Mouse (Mus musculus): Measurements from ENCODE around the gene Nbr1. TPM values are rescaled to one million over a fixed set of nuclear protein-coding genes. Genes with fewer than 3 reads are reported as not detected.

Nbr1 gene
- polyA plus RNA-seq (2017; shearing (Covaris generic)): 100 to 1,000 TPM in 1 of 2 experiments, 10 to 100 TPM in 1; 96.3 to 115 TPM

DNA sequence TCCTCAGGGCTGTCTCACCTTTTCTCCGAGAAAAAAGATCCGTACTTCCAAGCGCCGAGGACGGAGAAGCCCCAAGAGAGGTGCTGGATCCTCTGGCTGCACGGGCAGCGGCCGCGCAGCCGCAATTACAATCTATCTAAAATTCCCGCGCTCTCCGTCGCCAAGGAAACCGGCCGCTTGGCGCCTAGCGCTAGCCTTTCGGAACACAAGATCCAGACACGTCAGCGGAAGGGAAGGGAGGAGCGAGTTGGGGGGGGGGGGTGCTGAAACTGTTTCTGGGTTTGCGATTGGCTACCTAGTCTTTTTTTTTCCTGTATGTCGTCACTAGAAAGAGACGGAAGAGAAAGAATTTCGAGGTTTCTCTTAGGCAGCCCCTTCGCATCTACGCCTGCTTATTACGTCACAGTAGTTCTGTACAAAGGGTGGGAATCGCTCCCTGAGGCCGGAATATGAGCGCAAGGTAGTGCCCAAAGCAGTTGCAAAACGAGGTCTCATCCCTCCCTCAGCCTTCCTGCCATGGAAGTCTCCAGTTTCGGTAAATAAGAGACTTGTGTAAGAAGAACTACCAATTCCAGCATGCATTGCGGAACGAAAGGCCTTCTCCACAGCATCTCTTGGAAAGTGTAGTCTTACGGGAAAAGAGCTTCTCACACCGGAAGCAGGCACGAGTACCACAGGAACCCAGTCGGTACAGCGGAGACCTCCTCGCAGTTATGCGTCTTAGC, at the start of gene Nbr1, which contains the start of gene Brca1:
Gene Nbr1, plus strand, starts transcription at position 399 of the 725 bp plus-strand sequence.
Gene Brca1, minus strand, starts transcription at position 205 of the 725 bp plus-strand sequence.

DNA sequence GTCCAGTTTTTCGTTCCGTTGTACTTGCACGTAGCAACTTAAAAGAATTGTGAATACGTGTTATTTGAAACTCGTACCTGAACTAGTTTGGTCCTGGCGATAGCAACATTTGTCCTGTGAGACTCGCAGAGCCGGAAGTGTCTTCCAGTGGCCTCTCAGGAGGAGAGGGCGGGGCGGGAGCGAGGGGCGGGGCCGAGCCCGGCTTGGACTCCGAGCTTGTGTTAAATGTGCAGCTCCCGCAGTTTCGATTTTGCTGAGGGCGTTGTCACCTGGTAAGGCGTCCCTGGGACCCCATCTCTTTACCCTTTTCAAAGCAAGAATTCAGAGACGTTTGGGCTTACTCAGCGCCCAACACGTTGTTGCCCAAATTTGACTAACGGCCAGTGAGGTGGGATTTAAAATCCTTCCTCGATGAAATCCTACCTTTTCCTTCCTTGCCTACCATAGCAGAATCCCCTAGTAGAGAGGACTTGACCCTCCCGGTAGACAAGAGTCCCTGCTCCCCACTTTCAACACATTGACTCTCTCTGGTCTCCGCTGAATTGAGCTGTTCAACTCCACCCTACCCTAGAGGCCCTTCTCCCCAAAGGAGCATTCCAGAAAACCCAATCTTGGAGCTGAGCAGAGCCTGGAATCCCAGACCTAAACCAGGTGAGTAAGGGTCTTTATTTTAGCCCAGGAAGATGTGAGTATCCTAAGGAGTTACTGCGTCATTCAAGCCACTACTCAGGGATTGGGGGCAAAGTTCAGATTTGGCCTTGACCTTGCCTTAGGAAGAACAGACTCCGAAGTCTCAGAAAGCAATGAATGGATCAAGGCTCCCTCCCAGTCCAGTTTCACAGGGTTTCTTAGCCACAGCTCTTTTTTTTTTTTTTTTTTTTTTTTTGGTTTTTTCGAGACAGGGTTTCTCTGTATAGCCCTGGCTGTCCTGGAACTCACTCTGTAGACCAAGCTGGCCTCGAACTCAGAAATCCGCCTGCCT, 30.4 kb downstream of the Nbr1 start, which contains the start of gene Tmem106a:
Gene Tmem106a, plus strand, starts transcription at position 189 of the 982 bp plus-strand sequence.

DNA sequence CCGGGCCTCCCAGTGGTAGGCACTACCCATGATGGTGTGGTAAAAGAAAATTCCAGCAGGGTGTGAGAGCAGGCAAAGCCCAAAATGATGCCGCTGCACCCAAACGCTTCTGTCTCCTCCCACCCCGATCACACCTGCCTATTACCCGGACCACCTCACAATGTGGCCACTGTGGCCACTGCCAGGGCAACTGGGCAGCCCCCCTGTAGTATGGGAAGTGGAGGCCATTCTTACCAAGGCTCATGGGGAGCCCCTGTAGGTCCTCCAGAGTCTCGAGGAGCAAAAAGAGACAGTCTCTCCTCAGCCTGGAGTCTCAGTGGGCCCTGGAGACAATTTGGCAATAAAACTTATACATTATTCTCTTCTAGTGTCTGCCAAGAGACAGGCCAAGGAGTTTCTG, 47.2 kb downstream of the Nbr1 start, which contains the start of gene Gm11634:
Gene Gm11634, minus strand, starts transcription at position 101 of the 400 bp plus-strand sequence.

DNA sequence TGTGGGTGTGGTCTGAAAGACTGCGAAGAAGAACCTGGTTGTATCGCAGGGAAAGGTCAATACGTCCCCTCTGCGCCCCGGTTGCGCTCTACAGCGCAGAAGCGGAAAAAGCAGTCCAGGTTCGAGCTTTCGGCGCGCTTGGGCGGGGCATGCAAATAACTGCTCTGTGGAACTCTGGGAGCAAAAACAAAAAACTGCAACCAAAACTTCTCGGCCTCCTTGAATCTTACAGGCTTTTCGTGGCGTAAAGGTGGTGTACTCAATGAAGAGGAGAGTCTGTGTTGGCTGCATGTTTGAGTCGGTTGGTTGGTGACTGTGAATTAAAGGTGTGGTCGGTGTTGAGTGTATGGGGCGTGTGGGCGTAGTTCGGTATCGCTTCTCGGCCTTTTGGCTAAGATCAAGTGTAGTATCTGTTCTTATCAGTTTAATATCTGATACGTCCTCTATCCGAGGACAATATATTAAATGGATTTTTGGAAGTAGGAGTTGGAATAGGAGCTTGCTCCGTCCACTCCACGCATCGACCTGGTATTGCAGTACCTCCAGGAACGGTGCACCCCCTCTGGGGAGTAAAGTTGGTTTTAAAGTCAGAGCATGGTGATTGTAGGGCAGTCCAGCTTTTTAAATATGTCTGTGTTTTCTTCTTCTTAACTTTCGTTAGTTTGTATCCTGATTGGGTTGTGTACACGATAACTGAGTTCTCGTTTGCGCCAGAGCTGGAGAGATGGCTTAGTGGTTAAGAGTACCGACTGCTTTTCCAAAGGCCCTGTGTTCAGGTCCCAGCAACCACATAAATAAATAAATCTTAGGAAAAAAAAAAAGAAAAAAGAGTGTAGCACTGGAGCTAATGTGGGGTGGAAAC, 75.3 kb downstream of the Nbr1 start, which contains the start of gene Rdm1:
Gene Rdm1, plus strand, starts transcription at position 201 of the 862 bp plus-strand sequence.

Other genes starting within 250 kb of the Nbr1 start
- gene Becn1, start 249.9 kb upstream of the Nbr1 start, polyA plus RNA-seq (2017; shearing (Covaris generic)): 100 to 1,000 TPM; 184 to 206 TPM
- 100 to 1,000 TPM; 161 to 164 TPM for gene Psme3, start 235.9 kb upstream of the Nbr1 start, polyA plus RNA-seq (2017; shearing (Covaris generic))
- gene Aoc2, start 227.1 kb upstream of the Nbr1 start, polyA plus RNA-seq (2017; shearing (Covaris generic)): 1 to 10 TPM; 3.5 to 4.0 TPM
- under 1 TPM; 0.09 to 0.12 TPM for gene Aoc3, start 221.5 kb upstream of the Nbr1 start, polyA plus RNA-seq (2017; shearing (Covaris generic))
- not detected for gene G6pc, start 184.6 kb upstream of the Nbr1 start, polyA plus RNA-seq (2017; shearing (Covaris generic))
- 10 to 100 TPM; 30.6 to 35.3 TPM for gene Aarsd1, start 134.5 kb upstream of the Nbr1 start, polyA plus RNA-seq (2017; shearing (Covaris generic))
- 1 to 10 TPM; 1.5 to 3.9 TPM for gene Gm27029, start 127.4 kb upstream of the Nbr1 start, polyA plus RNA-seq (2017; shearing (Covaris generic))
- gene Rundc1, start 127.1 kb upstream of the Nbr1 start, polyA plus RNA-seq (2017; shearing (Covaris generic)): 10 to 100 TPM; 28.1 to 38.0 TPM
- 1 to 10 TPM; 4.3 to 5.1 TPM for gene Ptges3l, start 126.8 kb upstream of the Nbr1 start, polyA plus RNA-seq (2017; shearing (Covaris generic))
- gene Rpl27, start 109.9 kb upstream of the Nbr1 start, polyA plus RNA-seq (2017; shearing (Covaris generic)): 100 to 1,000 TPM; 267 to 297 TPM
- 100 to 1,000 TPM; 165 to 180 TPM for gene Ifi35, start 103.7 kb upstream of the Nbr1 start, polyA plus RNA-seq (2017; shearing (Covaris generic))
- 1 to 10 TPM in 1 of 2 experiments, under 1 TPM in 1; 0.30 to 3.6 TPM for gene Rnd2, start 87.2 kb upstream of the Nbr1 start, polyA plus RNA-seq (2017; shearing (Covaris generic))
- gene Vat1, start 85.9 kb upstream of the Nbr1 start, polyA plus RNA-seq (2017; shearing (Covaris generic)): under 1 TPM; 0.70 to 0.72 TPM
- gene Brca1, start 194 bp upstream of the Nbr1 start, polyA plus RNA-seq (2017; shearing (Covaris generic)): 1 to 10 TPM; 1.5 to 3.2 TPM
- gene Tmem106a, start 30.1 kb downstream of the Nbr1 start, polyA plus RNA-seq (2017; shearing (Covaris generic)): 10 to 100 TPM; 12.2 to 12.5 TPM
- gene Gm11634, start 47.1 kb downstream of the Nbr1 start, polyA plus RNA-seq (2017; shearing (Covaris generic)): 1 to 10 TPM in 1 of 2 experiments, under 1 TPM in 1; 0.29 to 1.6 TPM
- gene Rdm1, start 75.0 kb downstream of the Nbr1 start, polyA plus RNA-seq (2017; shearing (Covaris generic)): 10 to 100 TPM; 54.0 to 80.1 TPM
- 1 to 10 TPM; 2.0 to 8.3 TPM for gene Arl4d, start 113.4 kb downstream of the Nbr1 start, polyA plus RNA-seq (2017; shearing (Covaris generic))
- 10 to 100 TPM; 52.9 to 60.1 TPM for gene Dhx8, start 180.8 kb downstream of the Nbr1 start, polyA plus RNA-seq (2017; shearing (Covaris generic))
- under 1 TPM in 1 of 2 experiments, not detected in 1; 0.55 TPM for gene Etv4, start 233.2 kb downstream of the Nbr1 start, polyA plus RNA-seq (2017; shearing (Covaris generic))

Measured in inflammation-experienced regulatory T-cells (primary cell).